Mouse (Mus musculus): ENCODE measurements around the gene Rgl1.

DNA sequence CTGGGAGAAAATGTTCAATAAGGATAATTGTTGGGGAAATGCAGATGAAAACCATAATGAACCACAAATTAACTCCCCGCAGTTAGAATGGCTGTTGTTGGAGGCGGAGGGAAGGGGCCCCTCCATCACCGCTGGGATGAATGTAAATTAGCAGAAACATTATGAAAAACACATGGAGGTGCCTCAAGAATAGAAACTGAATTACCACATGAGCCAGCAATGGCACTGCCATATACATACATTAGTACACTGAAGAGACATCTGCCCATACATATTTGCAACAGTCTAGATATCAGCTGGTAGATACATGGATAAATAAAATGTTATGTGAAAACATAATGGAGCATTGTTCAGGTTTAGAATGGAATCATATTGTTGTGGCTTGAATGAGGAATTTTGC is 51.7 kb downstream of the Rgl1 start:
- TF ChIP-seq CTCF (IDR thresholded peaks at IDR 0.05; ENCODE audit: extremely low read depth, insufficient read length, insufficient replicate concordance, low read depth, low read length): no peak
- no peak for TF ChIP-seq POLR2A (IDR thresholded peaks at IDR 0.05; ENCODE audit: low read depth, low read length)
